Mouse (Mus musculus) adrenal gland, postnatal 36 days (tissue): ENCODE results near the gene Ap1g1. TPM values are rescaled to one million over a fixed set of nuclear protein-coding genes. Genes with fewer than 3 reads are reported as not detected.
A peak's percentile ranks its signal among the peaks of the same experiment; 100 is the strongest.
"Not testable (repeated sequence)": the region's sequence is repeated elsewhere in the genome, so short reads cannot be mapped to it uniquely, and the experiment has no call there.

ENCODE experiments used
- DNase-seq, 2 experiments: peaks; one replicate each; pipeline ENCODE4 v3.0.0; 2021; ENCODE audit warnings: mixed read lengths in 1 of 2
- long read RNA-seq, 2 experiments: library from polyadenylated mRNA; stranded (forward); transcript quantifications; one replicate each; pipeline ENCODE4 v2.0.0; 2021; ENCODE audit warnings: borderline sequencing depth in 2 of 2
- total RNA-seq, 2 experiments: library from RNA; stranded (reverse); gene quantifications; 2 replicates each; pipeline ENCODE4 v1.2.3; 2021

Gene Ap1g1
- 10 to 100 TPM; 86.6 to 96.0 TPM for total RNA-seq
- long read RNA-seq, experiment 1, transcript Ap1g1-206 (1 exons, 1,096 nt): major isoform, 6 of 14 reads
- long read RNA-seq, experiment 1, partial matches to known transcripts: 5 of 14 reads
- long read RNA-seq, experiment 1, other reads (novel, unspliced or antisense): 3 of 14 reads
- long read RNA-seq, experiment 2, partial matches to known transcripts: 0 of 5 reads
- long read RNA-seq, experiment 2, other reads (novel, unspliced or antisense): 2 of 5 reads

GRCm38 (mm10) chr8:109778280-109778977 is at the start of gene Ap1g1:
TSS of gene Ap1g1 (plus strand) at chr8:109778554.
- DNase-seq: peak; percentile 97

- no peak for DNase-seq
These were observed 47.3 kb upstream of the Ap1g1 start for GRCm38 (mm10) chr8:109731012-109731411.

GRCm38 (mm10) chr8:109734018-109734417 is 44.3 kb upstream of the Ap1g1 start:
- DNase-seq: no peak

GRCm38 (mm10) chr8:109736819-109737218 is 41.5 kb upstream of the Ap1g1 start:
- DNase-seq: peak in 1 of 2 experiments; percentile 2

- peak; percentile 86 to 90 for DNase-seq
These were observed 40.9 kb upstream of the Ap1g1 start, which contains the start of gene Atxn1l for GRCm38 (mm10) chr8:109737237-109738048. TSS of gene Atxn1l (minus strand) at chr8:109737739.

- no peak for DNase-seq
These were observed 40.3 kb upstream of the Ap1g1 start for GRCm38 (mm10) chr8:109738049-109738380.

- DNase-seq: no peak
These were observed 30.7 kb upstream of the Ap1g1 start for GRCm38 (mm10) chr8:109747468-109748199.

- no peak for DNase-seq
These were observed 28.1 kb upstream of the Ap1g1 start for GRCm38 (mm10) chr8:109750274-109750673.

GRCm38 (mm10) chr8:109750699-109751098 is 27.7 kb upstream of the Ap1g1 start:
- peak; percentile 15 to 38 for DNase-seq

- no peak for DNase-seq
These were observed 26.4 kb upstream of the Ap1g1 start for GRCm38 (mm10) chr8:109751731-109752485.

GRCm38 (mm10) chr8:109754696-109755095 is 23.7 kb upstream of the Ap1g1 start:
- DNase-seq: no peak

GRCm38 (mm10) chr8:109755554-109755953 is 22.8 kb upstream of the Ap1g1 start:
- DNase-seq: not testable (repeated sequence)

- DNase-seq: no peak
These were observed 21.5 kb upstream of the Ap1g1 start for GRCm38 (mm10) chr8:109756849-109757248.

GRCm38 (mm10) chr8:109759426-109759825 is 18.9 kb upstream of the Ap1g1 start:
- DNase-seq: no peak

- DNase-seq: peak; percentile 65 to 68
These were observed 18.1 kb upstream of the Ap1g1 start for GRCm38 (mm10) chr8:109760221-109760620.

GRCm38 (mm10) chr8:109764031-109764430 is 14.3 kb upstream of the Ap1g1 start:
- no peak for DNase-seq

GRCm38 (mm10) chr8:109766081-109766480 is 12.3 kb upstream of the Ap1g1 start:
- no peak for DNase-seq

- peak; percentile 11 to 23 for DNase-seq
These were observed 5.2 kb upstream of the Ap1g1 start for GRCm38 (mm10) chr8:109773154-109773553.

GRCm38 (mm10) chr8:109777851-109778250 is 503 bp upstream of the Ap1g1 start:
- no peak for DNase-seq

- DNase-seq: peak; percentile 55 to 69
These were observed 653 bp downstream of the Ap1g1 start for GRCm38 (mm10) chr8:109778993-109779421.
